Mouse (Mus musculus) embryonic facial prominence, embryonic 10.5 days (tissue): ENCODE results near the gene Kpna7. TPM values are rescaled to one million over a fixed set of nuclear protein-coding genes. Genes with fewer than 3 reads are reported as not detected.
A peak's percentile ranks its signal among the peaks of the same experiment; 100 is the strongest.

Experiments used
- DNase-seq: peaks from one replicate; pipeline ENCODE4 v3.0.0-alpha.2; 2017; ENCODE audit warnings: low spot score
- H3K27ac ChIP-seq: fragments of 300-500 bp; sonication (generic); replicated peaks from 2 replicates; pipeline ENCODE4 v1.5.1; 2016; ENCODE audit warnings: mild to moderate bottlenecking
- H3K27me3 ChIP-seq: fragments of 300-500 bp; sonication (generic); replicated peaks from 2 replicates; pipeline ENCODE4 v1.6.1; 2016; ENCODE audit warnings: low read depth, mild to moderate bottlenecking; ENCODE audit not compliant: poor library complexity, severe bottlenecking
- H3K36me3 ChIP-seq: fragments of 300-500 bp; sonication (generic); replicated peaks from 2 replicates; pipeline ENCODE4 v1.6.1; 2016; ENCODE audit warnings: mild to moderate bottlenecking, moderate library complexity
- H3K4me1 ChIP-seq: fragments of 300-500 bp; sonication (generic); 2 replicates; pipeline ENCODE4 v1.6.1; 2016
- H3K4me3 ChIP-seq: fragments of 300-500 bp; sonication (generic); 2 replicates; pipeline ENCODE4 v1.5.1; 2016; ENCODE audit warnings: mild to moderate bottlenecking, moderate library complexity
- H3K9me3 ChIP-seq: fragments of 300-500 bp; sonication (generic); 2 replicates; pipeline ENCODE4 v1.6.1; 2016; ENCODE audit warnings: mild to moderate bottlenecking
- WGBS: fragments of 180-500 bp; shearing (Covaris S2); methylation state at CpG from one replicate; pipeline ENCODE4 v1.1.7; 2016; 5-methylcytosine and 5-hydroxymethylcytosine counted together
- polyA plus RNA-seq: library from polyadenylated mRNA; unstranded; fragments of >200 nt; fragmentation: Nextera tagmentation; extraction: Ambion mirVana; gene quantifications from 2 replicates; pipeline ENCODE4 v1.2.1, GENCODE M21; 2016

Gene Kpna7
- polyA plus RNA-seq, 1 experiment from 2014 or later: 0.06 TPM

- no peak overlapping the region for H3K4me3 ChIP-seq
- WGBS: 83% methylated on average over 9 of the region's 9 CpGs
- DNase-seq: no peak
- no peaks in the 10 kb centered on the region for H3K27me3 ChIP-seq
- no peaks in the 10 kb centered on the region for H3K4me1 ChIP-seq
- no peak overlapping the region for H3K27ac ChIP-seq
- no peaks in the 10 kb centered on the region for H3K9me3 ChIP-seq
- no peaks in the 10 kb centered on the region for H3K36me3 ChIP-seq
These were observed 79.3 kb downstream of the Kpna7 start for GRCm38 (mm10) chr5:145004495-145004894.

GRCm38 (mm10) chr5:145003362-145003761 lies 80.5 kb downstream of the Kpna7 start:
- DNase-seq: no peak
- WGBS: 78% methylated on average over 3 of the region's 3 CpGs
- Histone ChIP-seq H3K36me3 (no peaks in the 10 kb centered on the region), H3K27ac (no peak overlapping the region), H3K4me3 (no peak overlapping the region), H3K4me1 (no peaks in the 10 kb centered on the region), H3K27me3 (no peaks in the 10 kb centered on the region), H3K9me3 (no peaks in the 10 kb centered on the region)

DNA sequence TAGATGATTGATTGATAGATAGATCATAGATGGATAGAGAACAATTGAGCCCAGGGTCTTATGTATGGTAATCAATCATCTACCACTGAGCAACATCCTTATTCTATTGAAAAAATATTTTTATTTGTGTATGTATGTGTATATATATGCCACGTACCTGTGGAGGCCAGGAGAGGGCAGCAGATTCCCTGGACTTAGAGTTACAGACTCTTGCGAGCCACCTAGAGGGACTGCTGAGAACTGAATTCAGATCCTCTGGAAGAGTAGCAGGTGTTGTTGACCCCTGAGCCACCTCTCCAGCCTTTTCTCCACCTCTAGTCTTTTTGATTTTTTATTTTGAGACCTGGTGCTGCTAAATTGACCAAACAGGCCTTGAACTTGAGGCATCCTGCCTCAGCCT lies 85.3 kb downstream of the Kpna7 start:
- 37% methylated on average over 2 of the region's 2 CpGs for WGBS
- Histone ChIP-seq H3K27ac (no peak overlapping the region), H3K4me3 (no peak overlapping the region), H3K27me3 (no peaks in the 10 kb centered on the region), H3K9me3 (no peaks in the 10 kb centered on the region), H3K4me1 (no peaks in the 10 kb centered on the region), H3K36me3 (no peaks in the 10 kb centered on the region)
- DNase-seq: peak; percentile 27

- Histone ChIP-seq H3K4me3 (no peak overlapping the region), H3K4me1 (no peaks in the 10 kb centered on the region), H3K9me3 (no peaks in the 10 kb centered on the region), H3K36me3 (no peaks in the 10 kb centered on the region), H3K27ac (no peak overlapping the region), H3K27me3 (no peaks in the 10 kb centered on the region)
- DNase-seq: no peak
- 86% methylated on average over 5 of the region's 5 CpGs for WGBS
These were observed 93.3 kb downstream of the Kpna7 start for GRCm38 (mm10) chr5:144990481-144990880.

DNA sequence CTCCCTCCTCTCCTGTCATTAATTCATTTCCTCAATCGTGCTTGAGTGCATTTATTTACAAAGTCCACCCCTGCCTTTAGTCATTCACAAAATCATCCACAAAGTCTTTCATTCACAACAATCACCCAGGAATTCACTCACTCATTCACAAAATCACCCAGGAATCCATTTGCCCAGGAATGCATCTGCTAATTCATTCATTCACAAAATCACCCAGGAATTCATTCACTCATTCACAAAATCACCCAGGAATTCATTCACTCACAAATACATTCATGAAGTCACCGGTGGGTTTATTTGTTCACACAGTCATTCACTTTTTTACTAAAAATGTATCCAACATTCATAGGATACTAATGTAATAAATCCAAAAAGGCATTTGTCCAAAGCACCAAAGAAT lies 93.8 kb downstream of the Kpna7 start:
- H3K36me3 ChIP-seq: no peaks in the 10 kb centered on the region
- no peaks in the 10 kb centered on the region for H3K9me3 ChIP-seq
- no peak overlapping the region for H3K27ac ChIP-seq
- DNase-seq: no peak
- H3K4me1 ChIP-seq: no peaks in the 10 kb centered on the region
- H3K4me3 ChIP-seq: no peak overlapping the region
- 67% methylated on average over 2 of the region's 2 CpGs for WGBS
- no peaks in the 10 kb centered on the region for H3K27me3 ChIP-seq

- H3K4me3 ChIP-seq: no peak overlapping the region
- no peaks in the 10 kb centered on the region for H3K27me3 ChIP-seq
- H3K4me1 ChIP-seq: no peaks in the 10 kb centered on the region
- DNase-seq: no peak
- no peaks in the 10 kb centered on the region for H3K36me3 ChIP-seq
- H3K27ac ChIP-seq: no peak overlapping the region
- 85% methylated on average over 4 of the region's 4 CpGs for WGBS
- peaks cover 8% of the 10 kb centered on the region for H3K9me3 ChIP-seq
These were observed 94.8 kb downstream of the Kpna7 start for GRCm38 (mm10) chr5:144989061-144989405.

GRCm38 (mm10) chr5:144988340-144989060 lies 95.3 kb downstream of the Kpna7 start:
- DNase-seq: peak; percentile 43
- no peak overlapping the region for H3K4me3 ChIP-seq
- no peaks in the 10 kb centered on the region for H3K4me1 ChIP-seq
- no peaks in the 10 kb centered on the region for H3K36me3 ChIP-seq
- 56% methylated on average over 9 of the region's 9 CpGs for WGBS
- no peaks in the 10 kb centered on the region for H3K27me3 ChIP-seq
- no peak overlapping the region for H3K27ac ChIP-seq
- peaks cover 14% of the 10 kb centered on the region for H3K9me3 ChIP-seq

GRCm38 (mm10) chr5:144987561-144987960 lies 96.3 kb downstream of the Kpna7 start:
- Histone ChIP-seq H3K27ac (no peak overlapping the region), H3K36me3 (no peaks in the 10 kb centered on the region), H3K27me3 (no peaks in the 10 kb centered on the region), H3K4me1 (no peaks in the 10 kb centered on the region), H3K4me3 (no peak overlapping the region), H3K9me3 (peaks cover 22% of the 10 kb centered on the region)
- DNase-seq: no peak
- WGBS: 89% methylated on average over 13 of the region's 13 CpGs

DNA sequence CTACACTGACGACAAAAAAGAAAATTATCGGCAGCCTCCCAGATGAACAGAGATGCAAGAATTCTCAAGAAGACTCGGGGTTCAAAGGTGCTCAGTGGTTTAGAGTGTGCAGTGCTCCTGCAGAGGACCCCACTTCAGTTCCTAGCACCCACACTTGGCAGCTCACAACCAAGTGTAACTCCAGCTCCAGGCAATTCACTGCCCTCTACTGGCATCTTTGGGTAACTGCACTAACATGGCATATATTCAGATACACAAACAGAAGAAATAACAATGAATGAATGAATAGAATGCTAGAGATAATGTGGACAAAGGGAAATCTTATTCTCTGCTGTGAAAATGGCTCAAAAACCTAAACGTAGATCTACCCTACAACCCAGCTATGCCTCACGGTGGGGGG lies 99.0 kb downstream of the Kpna7 start:
- Histone ChIP-seq H3K36me3 (no peaks in the 10 kb centered on the region), H3K27ac (no peak overlapping the region), H3K4me1 (no peaks in the 10 kb centered on the region), H3K9me3 (peaks cover 22% of the 10 kb centered on the region), H3K4me3 (no peak overlapping the region), H3K27me3 (no peaks in the 10 kb centered on the region)
- 93% methylated on average over 5 of the region's 5 CpGs for WGBS
- DNase-seq: no peak

GRCm38 (mm10) chr5:144983227-144983626 lies 100.6 kb downstream of the Kpna7 start:
- 92% methylated on average over 3 of the region's 3 CpGs for WGBS
- no peaks in the 10 kb centered on the region for H3K27me3 ChIP-seq
- H3K4me3 ChIP-seq: no peak overlapping the region
- no peak overlapping the region for H3K27ac ChIP-seq
- H3K36me3 ChIP-seq: no peaks in the 10 kb centered on the region
- no peak for DNase-seq
- H3K9me3 ChIP-seq: peaks cover 22% of the 10 kb centered on the region
- 0 out of 2 replicates have a peak, but pooled peaks cover 4% of the 10 kb centered on the region for H3K4me1 ChIP-seq

DNA sequence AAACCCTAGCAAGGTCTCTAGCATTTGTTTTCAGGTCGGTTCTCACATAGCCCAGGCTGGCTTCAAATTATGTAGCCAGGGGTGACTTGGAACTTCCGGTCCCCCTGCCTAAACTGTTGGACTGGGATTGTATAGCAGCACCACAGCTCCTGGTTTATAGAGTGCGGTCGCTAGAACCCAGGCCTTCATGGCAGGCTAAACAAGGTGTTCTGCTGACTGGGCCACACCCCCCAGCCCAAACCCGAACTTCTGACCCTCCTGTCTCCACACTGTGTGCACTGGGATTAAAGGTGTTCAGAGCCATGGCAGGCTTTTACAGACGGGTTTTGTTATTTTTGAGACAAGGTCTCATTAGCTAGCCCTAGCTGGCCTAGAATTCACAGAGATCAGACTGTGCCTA lies 104.7 kb downstream of the Kpna7 start:
- no peak for DNase-seq
- WGBS: 81% methylated on average over 6 of the region's 6 CpGs

GRCm38 (mm10) chr5:144978533-144979107 lies 105.2 kb downstream of the Kpna7 start:
- no peaks in the 10 kb centered on the region for H3K27me3 ChIP-seq
- no peak for DNase-seq
- no peak overlapping the region for H3K27ac ChIP-seq
- 73% methylated on average over 10 of the region's 10 CpGs for WGBS
- no peaks in the 10 kb centered on the region for H3K36me3 ChIP-seq
- H3K4me3 ChIP-seq: no peak overlapping the region
- H3K9me3 ChIP-seq: peaks cover 10% of the 10 kb centered on the region
- 0 out of 2 replicates have a peak, but pooled peaks cover 4% of the 10 kb centered on the region for H3K4me1 ChIP-seq

More for the DNA sequence above, 104.7 kb downstream of the Kpna7 start:
- Histone ChIP-seq H3K27me3 (no peaks in the 10 kb centered on the region), H3K4me1 (0 out of 2 replicates have a peak, but pooled peaks cover 4% of the 10 kb centered on the region), H3K27ac (no peak overlapping the region), H3K4me3 (no peak overlapping the region), H3K9me3 (peaks cover 14% of the 10 kb centered on the region), H3K36me3 (no peaks in the 10 kb centered on the region)

DNA sequence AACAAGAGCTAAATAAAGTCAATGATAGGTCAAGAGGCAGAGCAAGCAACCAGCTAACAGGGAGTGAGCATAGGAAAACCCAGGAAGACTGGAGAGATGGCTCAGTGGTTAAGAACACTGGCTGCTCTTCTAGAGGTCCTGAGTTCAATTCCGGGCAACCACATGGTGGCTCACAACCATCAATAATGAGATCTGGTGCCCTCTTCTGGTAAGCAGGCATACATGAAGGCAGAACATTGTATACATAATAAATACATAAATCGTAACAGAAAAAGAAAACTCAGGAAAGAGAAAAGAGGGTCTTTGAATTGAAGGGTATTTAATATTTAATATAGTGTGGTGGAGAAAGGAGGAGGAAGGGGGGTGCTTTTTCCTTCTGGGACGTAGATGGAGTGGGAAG lies 112.6 kb downstream of the Kpna7 start:
- DNase-seq: no peak
- 86% methylated on average over 3 of the region's 3 CpGs for WGBS
- H3K27ac ChIP-seq: no peak overlapping the region
- H3K4me3 ChIP-seq: no peak overlapping the region
- H3K27me3 ChIP-seq: peaks cover 18% of the 10 kb centered on the region
- H3K9me3 ChIP-seq: no peaks in the 10 kb centered on the region
- H3K36me3 ChIP-seq: no peaks in the 10 kb centered on the region
- peaks cover 4% of the 10 kb centered on the region for H3K4me1 ChIP-seq
